Mouse (Mus musculus) thymus, adult 2 months (tissue): ENCODE measurements around the gene 1600012H06Rik.
"Not testable (repeated sequence)": the region's sequence is repeated elsewhere in the genome, so short reads cannot be mapped to it uniquely, and the experiment has no call there.

ENCODE experiments used
- CTCF ChIP-seq: fragments of 200-500 bp; IDR thresholded peaks from 2 replicates; pipeline ENCODE4 v1.5.1; 2012; ENCODE audit warnings: mild to moderate bottlenecking, control low read depth, low read length, moderate library complexity, borderline replicate concordance; ENCODE audit not compliant: control insufficient read depth, poor library complexity, insufficient read depth; ENCODE audit errors: extremely low read depth
- POLR2A ChIP-seq: fragments of 200-500 bp; IDR thresholded peaks from 2 replicates; pipeline ENCODE4 v1.6.1; 2012; ENCODE audit warnings: mild to moderate bottlenecking, low read length, control low read depth, moderate library complexity; ENCODE audit not compliant: control insufficient read depth, poor library complexity, insufficient read depth; ENCODE audit errors: extremely low read depth

- TF ChIP-seq CTCF, POLR2A: not testable (repeated sequence)
These were observed 803 bp upstream of the 1600012H06Rik start for GRCm38 (mm10) chr17:14942181-14942580.
